Mouse (Mus musculus): ENCODE data around the gene Card6.
A peak's percentile ranks its signal among the peaks of the same experiment; 100 is the strongest.

Gene Card6

DNA sequence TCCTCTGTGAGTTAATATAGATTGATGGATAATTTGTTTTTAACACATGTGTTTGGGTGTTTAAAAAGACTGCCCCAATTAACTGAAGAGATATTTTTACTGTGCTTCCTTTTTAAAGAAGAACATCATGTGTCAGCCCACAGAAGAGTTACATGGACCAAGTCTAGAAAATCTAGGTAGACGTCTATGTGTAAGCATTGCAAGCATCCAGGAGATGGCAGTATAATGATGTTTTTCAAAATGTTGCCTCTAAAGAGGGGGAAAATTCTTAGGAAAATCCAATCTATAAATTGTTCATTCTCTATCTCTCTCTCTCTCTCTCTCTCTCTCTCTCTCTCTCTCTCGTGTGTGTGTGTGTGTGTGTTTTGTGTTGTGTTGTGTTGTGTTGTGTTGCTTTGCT, 22.2 kb downstream of the Card6 start:
- DNase-seq (ENCODE audit: low spot score) = no peak

DNA sequence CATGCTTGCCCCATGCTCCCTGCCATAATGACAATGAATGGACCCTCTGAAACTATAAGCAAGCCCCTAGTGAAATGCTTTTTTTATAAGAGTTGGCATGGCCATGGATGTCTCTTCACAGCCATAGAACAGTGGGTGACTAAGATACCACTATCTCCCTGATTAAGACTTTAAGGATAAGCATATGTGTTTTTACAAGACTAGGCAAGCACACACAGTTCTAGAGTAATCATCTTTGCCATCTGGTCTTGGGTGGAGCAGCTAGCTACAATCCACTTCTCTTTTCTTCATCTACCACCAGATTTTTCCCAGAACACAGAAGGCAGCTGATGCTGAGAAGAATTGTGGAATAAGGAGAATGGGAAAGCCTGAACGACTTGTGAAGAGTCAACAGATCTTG, 27.1 kb downstream of the Card6 start:
- DNase-seq (ENCODE audit: low spot score) = no peak

- peak; percentile 5 for DNase-seq (ENCODE audit: low spot score)
These were observed 39.4 kb downstream of the Card6 start for GRCm38 (mm10) chr15:5068801-5069518.

DNA sequence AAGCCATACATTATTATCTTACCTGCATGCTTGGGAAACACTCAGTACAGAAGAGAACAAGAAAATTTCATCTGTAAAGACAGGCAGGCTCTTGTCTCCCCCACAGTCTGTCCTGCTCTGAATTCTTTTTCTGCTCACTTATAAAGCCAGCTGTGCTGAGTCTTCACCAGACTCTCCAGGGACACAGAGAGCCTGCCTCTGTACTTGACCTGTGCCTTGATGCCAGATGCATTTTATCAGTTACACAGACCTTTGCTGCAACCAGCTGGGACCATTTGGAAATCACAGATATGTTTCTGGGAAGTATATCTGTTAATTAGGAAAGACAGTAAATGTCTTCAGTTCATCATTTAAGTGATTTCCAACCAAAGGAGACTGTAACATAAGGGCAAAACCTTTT, 44.7 kb downstream of the Card6 start, which contains the start of gene C7:
C7 (minus strand) TSS at position 106 of the 400 bp plus-strand sequence.
- DNase-seq (ENCODE audit: low spot score) = peak; percentile 29

Data from testis, postnatal 14 days (tissue).